Mouse (Mus musculus) erythroblast, embryonic 14.5 days (primary cell): Measurements from ENCODE around the gene Pla1a.

ENCODE experiments used
- GATA1 ChIP-seq: IDR thresholded peaks from 2 replicates; pipeline ENCODE4 v1.6.1; 2012; ENCODE audit warnings: low read length, inconsistent platforms, mixed read lengths
- TAL1 ChIP-seq: IDR thresholded peaks from 3 replicates; pipeline ENCODE4 v1.6.1; 2012; ENCODE audit warnings: low read length, inconsistent platforms, mixed read lengths

DNA sequence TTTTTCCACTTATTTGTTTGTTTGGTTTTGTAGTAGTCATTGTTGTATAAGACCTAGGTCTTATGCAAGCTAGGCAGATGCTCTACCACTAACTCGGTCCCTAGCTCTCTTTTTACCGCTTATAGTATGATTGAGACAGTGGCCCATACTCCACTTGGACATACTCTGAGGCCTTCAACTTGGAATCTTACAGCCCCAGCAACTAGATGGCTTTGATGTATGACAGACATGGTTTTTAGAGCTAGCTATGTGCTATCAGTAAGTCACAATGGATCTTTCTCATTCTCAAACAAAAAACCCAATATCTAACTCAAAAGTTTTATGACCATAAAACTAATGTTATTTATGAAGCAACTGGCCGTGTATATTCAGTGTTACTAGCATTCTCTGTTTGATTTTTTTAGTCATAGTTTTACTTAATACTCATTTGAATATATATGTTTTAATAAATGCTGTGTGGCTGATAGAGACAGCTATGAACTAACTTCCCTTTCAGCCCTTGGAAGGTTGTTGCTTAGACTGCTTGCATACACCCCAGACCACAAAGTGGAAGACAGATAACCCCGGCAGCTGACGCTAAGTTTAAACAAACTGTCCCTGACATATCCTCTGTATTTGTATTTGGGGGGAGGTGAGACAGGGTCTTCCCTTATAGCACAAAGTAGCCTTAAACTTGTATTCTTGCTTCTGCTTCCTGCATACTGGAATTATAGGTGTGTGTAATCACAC, 78.6 kb downstream of the Pla1a start:
- TF ChIP-seq TAL1 (no peak), GATA1 (no peak)
